Mouse (Mus musculus): ENCODE measurements around the gene Epas1. TPM values are rescaled to one million over a fixed set of nuclear protein-coding genes. Genes with fewer than 3 reads are reported as not detected.

Epas1 gene
- polyA plus RNA-seq, 1 experiment from 2014 or later: 4.3 TPM

- Histone ChIP-seq H3K27me3 (no peaks in the 10 kb centered on the region), H3K4me2 (replicated peaks) (no peak overlapping the region), H3K27ac (no peak overlapping the region), H3K4me1 (replicated peaks) (no peaks in the 10 kb centered on the region), H3K9me3 (no peaks in the 10 kb centered on the region), H3K36me3 (no peaks in the 10 kb centered on the region), H3K4me3 (replicated peaks) (no peak overlapping the region), H3K9ac (replicated peaks) (no peak overlapping the region)
- ATAC-seq: no peak
- 72% methylated on average over 11 of the region's 11 CpGs for WGBS
These were observed 45.5 kb downstream of the Epas1 start for GRCm38 (mm10) chr17:86798951-86799350.

GRCm38 (mm10) chr17:86800535-86800934 is 47.0 kb downstream of the Epas1 start:
- H3K9me3 ChIP-seq: no peaks in the 10 kb centered on the region
- no peak for ATAC-seq
- no peak overlapping the region for H3K9ac ChIP-seq (replicated peaks)
- no peaks in the 10 kb centered on the region for H3K36me3 ChIP-seq
- no peak overlapping the region for H3K27ac ChIP-seq
- H3K4me2 ChIP-seq (replicated peaks): no peak overlapping the region
- WGBS: 82% methylated on average over 12 of the region's 12 CpGs
- H3K27me3 ChIP-seq: no peaks in the 10 kb centered on the region
- no peaks in the 10 kb centered on the region for H3K4me1 ChIP-seq (replicated peaks)
- H3K4me3 ChIP-seq (replicated peaks): no peak overlapping the region

DNA sequence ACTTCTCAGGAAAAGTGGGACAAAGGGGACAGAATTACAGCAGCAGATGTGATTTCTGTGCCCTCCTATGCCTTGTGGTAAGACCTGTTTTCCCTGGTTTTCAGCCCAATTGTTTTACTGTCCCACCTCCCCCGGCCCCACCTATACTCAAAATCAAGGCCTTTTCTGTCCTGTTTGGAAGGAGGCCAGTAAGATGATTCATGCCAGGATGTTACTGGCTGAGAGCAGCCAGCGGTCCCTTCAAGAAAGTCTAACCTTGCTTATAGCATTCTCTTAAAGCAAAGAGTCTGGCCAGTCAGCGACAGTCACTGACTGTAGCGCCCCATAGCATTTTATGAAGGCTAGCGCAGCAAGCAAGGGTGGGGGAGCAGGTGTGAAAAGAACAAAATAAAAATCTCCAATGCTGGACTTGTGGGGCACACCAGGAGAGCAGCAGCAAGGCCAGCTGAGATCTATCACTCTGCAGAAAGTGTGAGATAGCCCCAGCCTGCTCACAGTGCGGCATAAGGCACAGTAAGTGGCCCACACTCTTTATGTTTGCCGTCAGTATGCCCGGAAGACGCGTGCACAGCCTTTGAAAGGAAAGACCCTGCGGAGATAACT is 47.8 kb downstream of the Epas1 start:
- no peak overlapping the region for H3K9ac ChIP-seq (replicated peaks)
- H3K4me3 ChIP-seq (replicated peaks): no peak overlapping the region
- no peak overlapping the region for H3K4me2 ChIP-seq (replicated peaks)
- WGBS: 79% methylated on average over 11 of the region's 11 CpGs
- no peaks in the 10 kb centered on the region for H3K4me1 ChIP-seq (replicated peaks)
- ATAC-seq: no peak
- peak overlapping the region; percentile 26; the same call in 1 of the 2 replicates for H3K27ac ChIP-seq
- H3K36me3 ChIP-seq: no peaks in the 10 kb centered on the region
- no peaks in the 10 kb centered on the region for H3K27me3 ChIP-seq
- no peaks in the 10 kb centered on the region for H3K9me3 ChIP-seq

DNA sequence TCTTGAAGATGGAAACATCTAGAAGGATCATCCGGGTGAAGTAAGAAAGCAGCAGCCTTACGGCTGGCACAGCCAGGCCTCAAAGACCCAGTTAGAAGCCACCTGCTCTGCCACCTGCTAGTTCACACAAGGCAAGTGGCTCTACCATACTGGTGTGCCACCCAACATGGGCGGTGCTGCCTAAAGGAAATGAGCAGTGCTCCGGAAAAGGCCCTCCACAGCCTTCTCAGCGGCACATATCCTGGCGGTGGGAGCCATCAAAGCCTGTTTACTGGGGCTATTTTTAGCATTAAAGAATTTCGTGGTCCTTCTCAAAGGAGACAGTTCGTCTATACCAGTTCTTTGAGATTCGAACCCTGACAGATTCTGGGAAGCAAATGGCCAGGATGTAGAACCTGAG is 48.4 kb downstream of the Epas1 start:
- Histone ChIP-seq H3K4me2 (replicated peaks) (no peak overlapping the region), H3K9me3 (no peaks in the 10 kb centered on the region), H3K4me1 (replicated peaks) (no peaks in the 10 kb centered on the region), H3K27me3 (no peaks in the 10 kb centered on the region), H3K27ac (peak overlapping the region; percentile 39; the same call in 1 of the 2 replicates), H3K4me3 (replicated peaks) (no peak overlapping the region), H3K36me3 (no peaks in the 10 kb centered on the region), H3K9ac (replicated peaks) (no peak overlapping the region)
- 76% methylated on average over 9 of the region's 9 CpGs for WGBS
- ATAC-seq: no peak

DNA sequence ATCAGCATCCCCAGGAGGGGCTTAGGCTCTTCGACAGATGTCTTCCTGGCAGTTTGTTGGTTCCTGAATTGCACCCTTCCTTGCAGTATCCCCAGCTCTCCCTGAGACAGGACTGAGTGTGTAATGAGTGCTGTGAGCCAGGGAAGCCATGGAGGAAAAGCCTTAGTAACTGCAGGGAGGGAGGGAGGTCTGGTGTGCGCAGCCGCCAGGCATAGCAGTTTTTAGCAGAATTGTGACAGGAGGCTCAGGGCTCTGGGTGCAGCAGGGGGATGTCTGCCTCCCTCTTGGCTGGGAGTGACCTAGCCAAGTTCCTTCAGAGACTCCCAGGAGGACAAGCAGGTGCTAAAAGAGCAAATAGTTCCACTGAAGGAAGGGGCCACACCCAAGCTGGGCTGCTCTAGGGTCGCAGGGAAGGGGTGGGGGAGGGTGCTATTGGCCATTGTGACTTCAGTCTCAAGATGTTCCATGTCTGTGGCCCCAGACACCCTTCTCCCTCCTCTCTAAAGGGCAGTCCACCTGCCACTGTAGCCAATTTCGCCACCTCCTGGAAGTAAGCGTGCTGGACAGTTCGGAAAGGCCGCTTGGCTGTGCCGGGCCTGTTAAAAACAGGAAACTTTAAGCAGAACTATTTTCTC is 49.0 kb downstream of the Epas1 start:
- WGBS: 71% methylated on average over 9 of the region's 9 CpGs
- Histone ChIP-seq H3K27me3 (no peaks in the 10 kb centered on the region), H3K4me2 (replicated peaks) (no peak overlapping the region), H3K9me3 (no peaks in the 10 kb centered on the region), H3K27ac (peak overlapping the region; percentile 39; the same call in 1 of the 2 replicates), H3K4me1 (replicated peaks) (no peaks in the 10 kb centered on the region), H3K4me3 (replicated peaks) (no peak overlapping the region), H3K36me3 (no peaks in the 10 kb centered on the region), H3K9ac (replicated peaks) (no peak overlapping the region)
- ATAC-seq: no peak

- no peaks in the 10 kb centered on the region for H3K27me3 ChIP-seq
- H3K4me2 ChIP-seq (replicated peaks): no peak overlapping the region
- 83% methylated on average over 10 of the region's 10 CpGs for WGBS
- H3K27ac ChIP-seq: no peak overlapping the region
- H3K4me1 ChIP-seq (replicated peaks): no peaks in the 10 kb centered on the region
- H3K9ac ChIP-seq (replicated peaks): no peak overlapping the region
- H3K36me3 ChIP-seq: no peaks in the 10 kb centered on the region
- no peaks in the 10 kb centered on the region for H3K9me3 ChIP-seq
- H3K4me3 ChIP-seq (replicated peaks): no peak overlapping the region
- no peak for ATAC-seq
These were observed 49.6 kb downstream of the Epas1 start for GRCm38 (mm10) chr17:86803147-86803546.

DNA sequence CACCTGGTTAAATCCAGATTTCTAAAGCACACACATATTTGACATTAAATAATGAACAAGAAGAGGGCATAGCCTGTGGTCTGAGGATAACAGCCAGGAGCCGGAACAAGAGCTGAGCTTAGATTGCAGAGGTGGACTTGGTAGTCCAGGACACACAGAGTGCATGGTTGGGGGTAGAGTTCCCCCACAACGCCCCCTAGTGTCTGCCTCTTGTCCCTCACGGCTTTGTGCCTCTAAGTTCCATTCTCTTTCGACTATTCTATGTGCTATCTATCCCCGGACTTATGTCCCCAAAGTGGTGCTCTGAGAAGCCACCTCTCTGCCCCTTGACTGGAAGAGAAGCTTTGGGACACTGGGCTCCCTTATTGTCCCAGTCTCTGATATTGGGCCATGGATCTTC is 50.2 kb downstream of the Epas1 start:
- Histone ChIP-seq H3K9me3 (no peaks in the 10 kb centered on the region), H3K36me3 (no peaks in the 10 kb centered on the region), H3K27ac (no peak overlapping the region), H3K27me3 (no peaks in the 10 kb centered on the region), H3K9ac (replicated peaks) (no peak overlapping the region), H3K4me2 (replicated peaks) (no peak overlapping the region), H3K4me1 (replicated peaks) (no peaks in the 10 kb centered on the region), H3K4me3 (replicated peaks) (no peak overlapping the region)
- ATAC-seq: no peak
- 88% methylated on average over 5 of the region's 5 CpGs for WGBS

- peak; percentile 75 for ATAC-seq
- WGBS: 2% methylated on average over 4 of the region's 4 CpGs
These were observed 58.5 kb downstream of the Epas1 start for GRCm38 (mm10) chr17:86812029-86812428.

GRCm38 (mm10) chr17:86814320-86814719 is 60.8 kb downstream of the Epas1 start:
- ATAC-seq: no peak
- no peak overlapping the region for H3K27ac ChIP-seq
- H3K9me3 ChIP-seq: no peaks in the 10 kb centered on the region
- no peak overlapping the region for H3K4me2 ChIP-seq (replicated peaks)
- H3K9ac ChIP-seq (replicated peaks): no peak overlapping the region
- 0 out of 2 replicates have a peak, but pooled peaks cover 5% of the 10 kb centered on the region for H3K4me1 ChIP-seq (replicated peaks)
- no peak overlapping the region for H3K4me3 ChIP-seq (replicated peaks)
- no peaks in the 10 kb centered on the region for H3K27me3 ChIP-seq
- WGBS: 46% methylated on average over 1 of the region's 1 CpGs
- no peaks in the 10 kb centered on the region for H3K36me3 ChIP-seq

More at GRCm38 (mm10) chr17:86812029-86812428, 58.5 kb downstream of the Epas1 start:
- no peak overlapping the region for H3K9ac ChIP-seq (replicated peaks)
- H3K4me1 ChIP-seq (replicated peaks): 0 out of 2 replicates have a peak, but pooled peaks cover 5% of the 10 kb centered on the region
- H3K27ac ChIP-seq: no peak overlapping the region
- H3K4me2 ChIP-seq (replicated peaks): no peak overlapping the region
- no peaks in the 10 kb centered on the region for H3K27me3 ChIP-seq
- H3K9me3 ChIP-seq: no peaks in the 10 kb centered on the region
- no peaks in the 10 kb centered on the region for H3K36me3 ChIP-seq
- H3K4me3 ChIP-seq (replicated peaks): no peak overlapping the region

- 77% methylated on average over 24 of the region's 24 CpGs for WGBS
- no peak overlapping the region for H3K4me3 ChIP-seq (replicated peaks)
- H3K4me2 ChIP-seq (replicated peaks): no peak overlapping the region
- no peak overlapping the region for H3K9ac ChIP-seq (replicated peaks)
- H3K27me3 ChIP-seq: no peaks in the 10 kb centered on the region
- H3K4me1 ChIP-seq (replicated peaks): 0 out of 2 replicates have a peak, but pooled peaks cover 5% of the 10 kb centered on the region
- H3K27ac ChIP-seq: no peak overlapping the region
- no peaks in the 10 kb centered on the region for H3K36me3 ChIP-seq
- no peaks in the 10 kb centered on the region for H3K9me3 ChIP-seq
- no peak for ATAC-seq
These were observed 61.7 kb downstream of the Epas1 start for GRCm38 (mm10) chr17:86815016-86815865.

- ATAC-seq: no peak
- Histone ChIP-seq H3K9ac (replicated peaks) (no peak overlapping the region), H3K4me1 (replicated peaks) (no peaks in the 10 kb centered on the region), H3K36me3 (no peaks in the 10 kb centered on the region), H3K27ac (no peak overlapping the region), H3K4me3 (replicated peaks) (no peak overlapping the region), H3K4me2 (replicated peaks) (no peak overlapping the region), H3K27me3 (no peaks in the 10 kb centered on the region), H3K9me3 (no peaks in the 10 kb centered on the region)
- 92% methylated on average over 8 of the region's 8 CpGs for WGBS
These were observed 68.7 kb downstream of the Epas1 start for GRCm38 (mm10) chr17:86822017-86822737.
